Mouse (Mus musculus): ENCODE data around the gene Hist1h2ac. TPM values are rescaled to one million over a fixed set of nuclear protein-coding genes. Genes with fewer than 3 reads are reported as not detected.

The Hist1h2ac gene
- under 1 TPM; 0.55 to 0.80 TPM for polyA plus RNA-seq (2017; shearing (Covaris generic))

DNA sequence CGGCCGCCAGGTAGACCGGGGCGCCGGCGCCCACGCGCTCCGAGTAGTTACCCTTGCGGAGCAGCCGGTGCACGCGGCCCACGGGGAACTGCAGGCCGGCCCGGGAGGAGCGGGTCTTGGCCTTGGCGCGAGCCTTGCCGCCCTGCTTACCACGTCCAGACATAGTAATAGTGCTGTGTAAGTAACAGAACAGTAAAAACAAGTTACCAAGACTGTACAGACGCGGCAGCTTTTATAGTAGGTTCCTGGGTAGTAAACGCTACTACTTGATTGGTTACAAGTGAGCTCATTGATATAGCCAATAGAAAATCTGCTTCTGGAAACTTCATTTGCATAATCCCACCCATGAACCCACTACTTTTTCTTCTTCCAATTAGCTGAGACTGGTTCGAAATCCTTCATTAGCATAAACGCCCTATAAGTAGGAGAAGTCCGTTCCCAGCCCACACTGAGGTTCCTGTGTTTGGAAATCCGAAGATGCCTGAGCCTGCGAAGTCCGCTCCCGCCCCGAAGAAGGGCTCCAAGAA lies at the start of gene Hist1h2ac, which contains the start of gene Hist1h2bc:
Hist1h2ac (minus strand) TSS at position 194 of the 527 bp plus-strand sequence.
Hist1h2bc (plus strand) TSS at position 445 of the 527 bp plus-strand sequence.

GRCm38 (mm10) chr13:23710374-23711089 lies 26.8 kb upstream of the Hist1h2ac start, which contains the start of gene Hfe:
TSS of gene Hfe (minus strand) at chr13:23710854.

GRCm38 (mm10) chr13:23698300-23698693 lies 14.5 kb upstream of the Hist1h2ac start, which contains the start of gene Hist1h4c:
TSS of gene Hist1h4c (minus strand) at chr13:23698454.

DNA sequence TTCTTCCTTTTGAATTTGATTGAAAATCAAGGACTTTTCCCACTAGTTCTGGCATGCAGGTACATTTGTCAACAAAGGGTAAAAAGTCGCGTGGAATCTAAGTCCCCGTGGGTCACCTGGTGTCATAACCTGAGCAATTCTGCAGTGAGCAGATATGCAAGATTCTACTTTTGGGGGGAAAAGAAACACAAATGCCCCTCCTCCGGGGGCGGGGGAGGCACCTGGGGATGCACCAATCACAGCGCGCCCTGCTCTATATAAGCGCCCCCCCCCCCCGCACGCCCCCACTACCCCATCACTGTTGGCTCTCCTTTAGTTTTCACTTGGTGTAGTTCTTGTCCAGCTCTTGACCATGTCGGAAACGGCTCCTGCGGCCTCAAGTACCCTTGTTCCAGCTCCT lies 11.8 kb upstream of the Hist1h2ac start, which contains the start of gene Hist1h1t:
Hist1h1t (plus strand) TSS at position 301 of the 400 bp plus-strand sequence.

Other genes with a start within 250 kb of the Hist1h2ac start
- gene Btn1a1, start 218.0 kb downstream of the Hist1h2ac start, polyA plus RNA-seq (2017; shearing (Covaris generic)): not detected
- under 1 TPM in 1 of 2 experiments, not detected in 1; 0.12 TPM for gene Btn2a2, start 195.1 kb downstream of the Hist1h2ac start, polyA plus RNA-seq (2017; shearing (Covaris generic))
- gene Hist1h4h, start 152.9 kb downstream of the Hist1h2ac start, polyA plus RNA-seq (2017; shearing (Covaris generic)): 1 to 10 TPM; 1.3 to 4.8 TPM
- not detected for gene Hist1h2af, start 150.0 kb downstream of the Hist1h2ac start, polyA plus RNA-seq (2017; shearing (Covaris generic))
- not detected for gene Hist1h3g, start 148.5 kb downstream of the Hist1h2ac start, polyA plus RNA-seq (2017; shearing (Covaris generic))
- gene Hist1h2bh, start 140.6 kb downstream of the Hist1h2ac start, polyA plus RNA-seq (2017; shearing (Covaris generic)): under 1 TPM; 0.27 to 0.59 TPM
- gene Hist1h3f, start 139.9 kb downstream of the Hist1h2ac start, polyA plus RNA-seq (2017; shearing (Covaris generic)): under 1 TPM; 0.41 to 0.84 TPM
- 1 to 10 TPM in 1 of 2 experiments, not detected in 1; 2.0 TPM for gene Hist1h4f, start 132.3 kb downstream of the Hist1h2ac start, polyA plus RNA-seq (2017; shearing (Covaris generic))
- gene Hist1h1d, start 130.7 kb downstream of the Hist1h2ac start, polyA plus RNA-seq (2017; shearing (Covaris generic)): under 1 TPM; 0.64 to 0.98 TPM
- 1 to 10 TPM; 1.4 to 5.5 TPM for gene Hist1h3e, start 121.6 kb downstream of the Hist1h2ac start, polyA plus RNA-seq (2017; shearing (Covaris generic))
- gene Hist1h2ae, start 112.7 kb downstream of the Hist1h2ac start, polyA plus RNA-seq (2017; shearing (Covaris generic)): 10 to 100 TPM in 1 of 2 experiments, 1 to 10 TPM in 1; 7.7 to 16.3 TPM
- gene Hist1h2bg, start 112.6 kb downstream of the Hist1h2ac start, polyA plus RNA-seq (2017; shearing (Covaris generic)): 1 to 10 TPM; 2.7 to 5.0 TPM
- gene Hist1h2bf, start 109.8 kb downstream of the Hist1h2ac start, polyA plus RNA-seq (2017; shearing (Covaris generic)): not detected
- under 1 TPM in 1 of 2 experiments, not detected in 1; 0.38 TPM for gene Hist1h2ad, start 109.6 kb downstream of the Hist1h2ac start, polyA plus RNA-seq (2017; shearing (Covaris generic))
- under 1 TPM in 1 of 2 experiments, not detected in 1; 0.44 TPM for gene Hist1h3d, start 108.2 kb downstream of the Hist1h2ac start, polyA plus RNA-seq (2017; shearing (Covaris generic))
- gene Hist1h4d, start 102.3 kb downstream of the Hist1h2ac start, polyA plus RNA-seq (2017; shearing (Covaris generic)): 10 to 100 TPM; 23.0 to 41.6 TPM
- 1 to 10 TPM; 1.2 to 1.4 TPM for gene Hist1h2be, start 62.8 kb downstream of the Hist1h2ac start, polyA plus RNA-seq (2017; shearing (Covaris generic))
- 10 to 100 TPM in 1 of 2 experiments, 1 to 10 TPM in 1; 7.1 to 18.0 TPM for gene Hist1h1e, start 61.4 kb downstream of the Hist1h2ac start, polyA plus RNA-seq (2017; shearing (Covaris generic))
- 1 to 10 TPM; 3.0 to 4.1 TPM for gene Hist1h2bc, start 251 bp upstream of the Hist1h2ac start, polyA plus RNA-seq (2017; shearing (Covaris generic))
- under 1 TPM in 1 of 2 experiments, not detected in 1; 0.38 TPM for gene Hist1h1t, start 11.9 kb upstream of the Hist1h2ac start, polyA plus RNA-seq (2017; shearing (Covaris generic))
- 1 to 10 TPM; 3.3 to 6.0 TPM for gene Hist1h4c, start 14.5 kb upstream of the Hist1h2ac start, polyA plus RNA-seq (2017; shearing (Covaris generic))
- gene Hfe, start 26.9 kb upstream of the Hist1h2ac start, polyA plus RNA-seq (2017; shearing (Covaris generic)): 1 to 10 TPM; 1.3 to 2.6 TPM
- gene Hist1h1c, start 54.9 kb upstream of the Hist1h2ac start, polyA plus RNA-seq (2017; shearing (Covaris generic)): 10 to 100 TPM; 13.3 to 18.7 TPM
- gene Hist1h3c, start 61.7 kb upstream of the Hist1h2ac start, polyA plus RNA-seq (2017; shearing (Covaris generic)): 1 to 10 TPM; 2.7 to 3.1 TPM
- 1 to 10 TPM; 1.1 to 2.8 TPM for gene Hist1h2bb, start 62.8 kb upstream of the Hist1h2ac start, polyA plus RNA-seq (2017; shearing (Covaris generic))
- gene Hist1h2ab, start 67.2 kb upstream of the Hist1h2ac start, polyA plus RNA-seq (2017; shearing (Covaris generic)): 1 to 10 TPM; 4.6 to 7.2 TPM
- gene Hist1h3b, start 68.3 kb upstream of the Hist1h2ac start, polyA plus RNA-seq (2017; shearing (Covaris generic)): 1 to 10 TPM in 1 of 2 experiments, not detected in 1; 1.4 TPM
- gene Hist1h4b, start 73.1 kb upstream of the Hist1h2ac start, polyA plus RNA-seq (2017; shearing (Covaris generic)): 1 to 10 TPM; 5.4 to 5.6 TPM
- not detected for gene Hist1h4a, start 77.3 kb upstream of the Hist1h2ac start, polyA plus RNA-seq (2017; shearing (Covaris generic))
- 1 to 10 TPM; 5.1 TPM for gene Hist1h3a, start 78.4 kb upstream of the Hist1h2ac start, polyA plus RNA-seq (2017; shearing (Covaris generic))
- gene Hist1h1a, start 79.7 kb upstream of the Hist1h2ac start, polyA plus RNA-seq (2017; shearing (Covaris generic)): 1 to 10 TPM; 2.5 to 3.0 TPM
- gene Trim38, start 86.0 kb upstream of the Hist1h2ac start, polyA plus RNA-seq (2017; shearing (Covaris generic)): under 1 TPM in 1 of 2 experiments, not detected in 1; 0.17 TPM
- gene Slc17a2, start 123.0 kb upstream of the Hist1h2ac start, polyA plus RNA-seq (2017; shearing (Covaris generic)): under 1 TPM in 1 of 2 experiments, not detected in 1; 0.09 TPM
- gene Slc17a3, start 155.5 kb upstream of the Hist1h2ac start, polyA plus RNA-seq (2017; shearing (Covaris generic)): not detected
- gene Slc17a1, start 183.8 kb upstream of the Hist1h2ac start, polyA plus RNA-seq (2017; shearing (Covaris generic)): under 1 TPM in 1 of 2 experiments, not detected in 1; 0.09 TPM
- gene Slc17a4, start 231.1 kb upstream of the Hist1h2ac start, polyA plus RNA-seq (2017; shearing (Covaris generic)): not detected

Measured in activated CD4-positive, CD25-positive, alpha-beta regulatory T cell (primary cell).